Mouse (Mus musculus) limb, embryonic 12.5 days (tissue): ENCODE results near the gene Olfr461. TPM values are rescaled to one million over a fixed set of nuclear protein-coding genes. Genes with fewer than 3 reads are reported as not detected.

Source experiments
- polyA plus RNA-seq: library from polyadenylated mRNA; unstranded; fragments of >200 nt; fragmentation: Nextera tagmentation; extraction: Ambion mirVana; gene quantifications from 2 replicates; pipeline ENCODE4 v1.2.1, GENCODE M21; 2016

The Olfr461 gene
- polyA plus RNA-seq, 1 experiment from 2014 or later: 0.21 TPM

Other genes with a start within 250 kb of the Olfr461 start
- gene Agk, start 229.9 kb downstream of the Olfr461 start, polyA plus RNA-seq: 42.3 and 45.5 TPM in 2 replicates
- 14.5 and 14.8 TPM in 2 replicates for gene E330009J07Rik, start 118.9 kb downstream of the Olfr461 start, polyA plus RNA-seq
- 0.27 TPM in 1 of 2 replicates, not detected in the other for gene Wee2, start 116.0 kb downstream of the Olfr461 start, polyA plus RNA-seq
- gene Ssbp1, start 83.7 kb downstream of the Olfr461 start, polyA plus RNA-seq: 197 and 204 TPM in 2 replicates
- not detected in 2 replicates for gene Tas2r137, start 63.8 kb downstream of the Olfr461 start, polyA plus RNA-seq
- gene Tas2r108, start 61.5 kb downstream of the Olfr461 start, polyA plus RNA-seq: not detected in 2 replicates
- gene Prss37, start 35.5 kb downstream of the Olfr461 start, polyA plus RNA-seq: not detected in 2 replicates
- not detected in 2 replicates for gene Olfr460, start 14.4 kb upstream of the Olfr461 start, polyA plus RNA-seq
- gene Clec5a, start 30.8 kb upstream of the Olfr461 start, polyA plus RNA-seq: 0.43 and 0.92 TPM in 2 replicates
- not detected in 2 replicates for gene Tas2r138, start 58.3 kb upstream of the Olfr461 start, polyA plus RNA-seq
- gene Mgam, start 73.8 kb upstream of the Olfr461 start, polyA plus RNA-seq: not detected in 2 replicates